Mouse (Mus musculus) hindbrain, postnatal 0 days (tissue): Measurements from ENCODE around the gene Eef1a1. TPM values are rescaled to one million over a fixed set of nuclear protein-coding genes. Genes with fewer than 3 reads are reported as not detected.
A peak's percentile ranks its signal among the peaks of the same experiment; 100 is the strongest.
"Not testable (repeated sequence)": the region's sequence is repeated elsewhere in the genome, so short reads cannot be mapped to it uniquely, and the experiment has no call there.

ENCODE experiments used
- ATAC-seq: fragments of 200-750 bp; cut with Nextera tagmentation; 2 replicates; pipeline ENCODE4 v1.8.0; 2017; ENCODE audit warnings: mild to moderate bottlenecking, moderate TSS enrichment, moderate library complexity
- DNase-seq: peaks from one replicate; pipeline ENCODE4 v3.0.0-alpha.2; 2015; ENCODE audit warnings: low spot score
- H3K27ac ChIP-seq: fragments of 300-500 bp; sonication (generic); 2 replicates; pipeline ENCODE4 v1.5.1; 2014; ENCODE audit warnings: mild to moderate bottlenecking
- H3K27me3 ChIP-seq: fragments of 300-500 bp; sonication (generic); 2 replicates; pipeline ENCODE4 v1.6.1; 2014; ENCODE audit warnings: low read length, mixed read lengths; ENCODE audit not compliant: insufficient read depth
- H3K36me3 ChIP-seq: fragments of 300-500 bp; sonication (generic); 2 replicates; pipeline ENCODE4 v1.6.1; 2014; ENCODE audit warnings: low read length, mixed read lengths; ENCODE audit not compliant: insufficient read depth
- H3K4me1 ChIP-seq: fragments of 300-500 bp; sonication (generic); 2 replicates; pipeline ENCODE4 v1.6.1; 2014; ENCODE audit warnings: antibody characterized with exemption, low read length, mixed read lengths; ENCODE audit not compliant: insufficient read depth
- H3K4me2 ChIP-seq: fragments of 300-500 bp; sonication (generic); 2 replicates; pipeline ENCODE4 v1.6.1; 2014; ENCODE audit warnings: low read depth, mild to moderate bottlenecking, low read length, moderate library complexity, mixed read lengths
- H3K4me3 ChIP-seq: fragments of 300-500 bp; sonication (generic); 2 replicates; pipeline ENCODE4 v1.5.1; 2014; ENCODE audit warnings: low read length
- H3K9ac ChIP-seq: fragments of 300-500 bp; sonication (generic); replicated peaks from 2 replicates; pipeline ENCODE4 v1.6.1; 2014; ENCODE audit warnings: mild to moderate bottlenecking, low read length, moderate library complexity, mixed read lengths
- H3K9me3 ChIP-seq: fragments of 300-500 bp; sonication (generic); 2 replicates; pipeline ENCODE4 v1.6.1; 2016; ENCODE audit warnings: low read length, mixed read lengths
- CTCF ChIP-seq: IDR thresholded peaks from 2 replicates; pipeline ENCODE4 v1.5.1; 2016; ENCODE audit warnings: antibody characterized with exemption, control low read depth, low read depth
- WGBS: fragments of 180-500 bp; shearing (Covaris S2); extraction: QIAGEN DNeasy Blood & Tissue Kit; methylation state at CpG from one replicate; pipeline ENCODE4 v1.1.7; 2014; 5-methylcytosine and 5-hydroxymethylcytosine counted together
- polyA plus RNA-seq: library from polyadenylated mRNA; unstranded; fragments of >200 nt; fragmentation: Nextera tagmentation; extraction: Ambion mirVana; gene quantifications from 2 replicates; pipeline ENCODE4 v1.2.1, GENCODE M21; 2015
- total RNA-seq: library from RNA; depleted of rRNA; stranded (reverse); fragments of >200 nt; gene quantifications from 2 replicates; pipeline ENCODE4 v1.2.3, GENCODE M21; 2014

Eef1a1 gene
- total and polyA plus RNA-seq, 2 experiments from 2014 or later, result 2,549 to 5,628 TPM

DNA sequence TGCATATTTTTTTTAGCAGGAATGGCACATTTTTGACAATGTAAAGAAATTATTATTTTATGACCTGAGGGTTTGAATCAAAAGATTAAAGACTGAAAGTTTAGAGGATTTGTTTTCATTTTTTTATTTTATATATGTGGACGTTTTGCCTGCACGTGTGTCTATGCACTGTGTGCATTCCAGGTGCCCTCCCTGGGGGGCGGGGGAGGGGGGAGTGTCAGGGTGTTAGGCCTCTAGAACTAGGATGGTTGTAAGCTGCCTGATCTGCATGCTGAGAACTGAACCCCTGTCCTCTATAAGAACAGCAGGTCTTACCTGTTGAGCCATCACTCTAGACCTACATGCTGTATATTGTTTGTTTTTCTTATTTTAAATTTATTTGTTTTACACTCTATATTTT lies 4.3 kb downstream of the Eef1a1 start:
- Histone ChIP-seq H3K27ac (no peak overlapping the region), H3K36me3 (no peaks in the 10 kb centered on the region), H3K27me3 (no peaks in the 10 kb centered on the region), H3K9ac (no peak overlapping the region), H3K4me3 (no peak overlapping the region), H3K4me1 (peaks cover 5% of the 10 kb centered on the region; the same call in 1 of the 2 replicates), H3K4me2 (no peak overlapping the region), H3K9me3 (no peaks in the 10 kb centered on the region)
- no peak for DNase-seq
- WGBS, result 82% methylated on average over 3 of the region's 3 CpGs
- TF ChIP-seq CTCF, result no peak
- no peak for ATAC-seq

DNA sequence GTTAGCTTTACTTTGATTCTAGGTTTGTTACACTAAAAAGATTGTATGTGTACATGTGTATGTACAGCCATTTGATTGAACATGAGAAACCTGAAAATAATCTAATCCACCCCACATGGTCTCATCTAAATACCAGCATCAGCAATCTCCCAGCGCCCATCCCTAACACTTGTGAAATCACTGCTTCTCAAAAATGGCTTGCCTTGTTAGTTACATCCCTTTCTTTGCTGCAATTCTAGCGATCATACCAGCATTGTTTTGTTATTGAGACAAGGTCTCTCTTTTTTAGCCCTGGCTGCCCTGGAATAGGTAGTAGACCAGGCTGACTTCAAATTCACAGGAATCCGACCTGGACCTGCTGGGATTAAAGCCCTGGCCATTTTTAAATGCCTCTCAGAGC lies 6.6 kb downstream of the Eef1a1 start:
- TF ChIP-seq CTCF, result no peak
- Histone ChIP-seq H3K4me1 (peaks cover 5% of the 10 kb centered on the region; the same call in 1 of the 2 replicates), H3K9ac (peak overlapping the region; percentile 75), H3K4me2 (peak overlapping the region; percentile 61), H3K4me3 (peak overlapping the region; percentile 98), H3K27ac (peak overlapping the region; percentile 99), H3K9me3 (no peaks in the 10 kb centered on the region), H3K27me3 (no peaks in the 10 kb centered on the region), H3K36me3 (peaks cover 14% of the 10 kb centered on the region)
- ATAC-seq, result no peak
- 10% methylated on average over 3 of the region's 3 CpGs for WGBS
- DNase-seq, result no peak

GRCm38 (mm10) chr9:78481423-78482331 lies 7.3 kb downstream of the Eef1a1 start:
- peak; percentile 99 for ATAC-seq
- WGBS, result under 1% methylated on average over 69 of the region's 77 CpGs
- TF ChIP-seq CTCF, result peak; percentile 19

GRCm38 (mm10) chr9:78480706-78481358 lies 8.1 kb downstream of the Eef1a1 start:
- peaks cover 5% of the 10 kb centered on the region; the same call in 1 of the 2 replicates for H3K4me1 ChIP-seq
- H3K4me3 ChIP-seq, result peak overlapping the region; percentile 98
- peak; percentile 85 for DNase-seq
- H3K4me2 ChIP-seq, result peak overlapping the region; percentile 59
- under 1% methylated on average over 46 of the region's 46 CpGs for WGBS
- no peaks in the 10 kb centered on the region for H3K9me3 ChIP-seq
- H3K36me3 ChIP-seq, result peaks cover 24% of the 10 kb centered on the region
- ATAC-seq, result peak; percentile 34
- H3K27me3 ChIP-seq, result no peaks in the 10 kb centered on the region
- TF ChIP-seq CTCF, result no peak
- peak overlapping the region; percentile 100 for H3K9ac ChIP-seq
- peak overlapping the region; percentile 98 for H3K27ac ChIP-seq

More at GRCm38 (mm10) chr9:78481423-78482331, 7.3 kb downstream of the Eef1a1 start:
- Histone ChIP-seq H3K27ac (peak overlapping the region; percentile 99), H3K9me3 (no peaks in the 10 kb centered on the region), H3K36me3 (peaks cover 19% of the 10 kb centered on the region), H3K4me2 (peak overlapping the region; percentile 61), H3K4me3 (peak overlapping the region; percentile 98), H3K4me1 (peaks cover 5% of the 10 kb centered on the region; the same call in 1 of the 2 replicates), H3K9ac (peak overlapping the region; percentile 100), H3K27me3 (no peaks in the 10 kb centered on the region)
- peak; percentile 99 for DNase-seq

GRCm38 (mm10) chr9:78480227-78480626 lies 8.7 kb downstream of the Eef1a1 start:
- H3K27ac ChIP-seq, result peak overlapping the region; percentile 98
- not testable (repeated sequence) for H3K27me3 ChIP-seq, H3K9me3 ChIP-seq, H3K4me1 ChIP-seq, ATAC-seq, DNase-seq
- peak overlapping the region; percentile 98 for H3K4me3 ChIP-seq
- H3K36me3 ChIP-seq, result peaks cover 24% of the 10 kb centered on the region
- WGBS, result under 1% methylated on average over 13 of the region's 13 CpGs
- H3K9ac ChIP-seq, result peak overlapping the region; percentile 100
- H3K4me2 ChIP-seq, result peak overlapping the region; percentile 59

GRCm38 (mm10) chr9:78479308-78479707 lies 9.6 kb downstream of the Eef1a1 start:
- H3K4me3 ChIP-seq, result peak overlapping the region; percentile 21; the same call in 1 of the 2 replicates
- H3K4me2 ChIP-seq, result peak overlapping the region; percentile 59
- H3K36me3 ChIP-seq, result peaks cover 24% of the 10 kb centered on the region
- H3K9ac ChIP-seq, H3K27me3 ChIP-seq, H3K9me3 ChIP-seq, DNase-seq, H3K4me1 ChIP-seq, H3K27ac ChIP-seq, ATAC-seq: not testable (repeated sequence)
- 13% methylated on average over 8 of the region's 8 CpGs for WGBS

- not testable (repeated sequence) for H3K4me2 ChIP-seq
Measured at GRCm38 (mm10) chr9:78478009-78478605, 10.8 kb downstream of the Eef1a1 start.

More at GRCm38 (mm10) chr9:78478009-78478605, 10.8 kb downstream of the Eef1a1 start:
- DNase-seq, ATAC-seq, H3K27ac ChIP-seq, H3K27me3 ChIP-seq, H3K9me3 ChIP-seq, H3K4me1 ChIP-seq, H3K9ac ChIP-seq, H3K4me3 ChIP-seq: not testable (repeated sequence)
- H3K36me3 ChIP-seq, result peaks cover 28% of the 10 kb centered on the region
- 53% methylated on average over 1 of the region's 1 CpGs for WGBS
